Mouse (Mus musculus): ENCODE data around the gene Vkorc1. TPM values are rescaled to one million over a fixed set of nuclear protein-coding genes. Genes with fewer than 3 reads are reported as not detected.
"Not testable (repeated sequence)": the region's sequence is repeated elsewhere in the genome, so short reads cannot be mapped to it uniquely, and the experiment has no call there.

Gene Vkorc1
- polyA plus RNA-seq (2015; fragmentation: Nextera tagmentation; extraction: Ambion mirVana): 203 and 241 TPM in 2 replicates

GRCm38 (mm10) chr7:127895442-127895841 lies at the start of gene Vkorc1, which contains the start of gene Gm21974:
Gene Vkorc1 (minus strand): TSS chr7:127895617.
Gene Gm21974 (minus strand): TSS chr7:127895454.
- Histone ChIP-seq H3K4me1 (replicated peaks) (peaks cover 15% of the 10 kb centered on the region), H3K4me2 (replicated peaks) (peak within 1 kb of the TSS; percentile 88), H3K27ac (peak within 1 kb of the TSS; percentile 87), H3K9ac (peak within 1 kb of the TSS; percentile 68), H3K36me3 (peaks cover 4% of the 10 kb centered on the region; the same call in 1 of the 2 replicates), H3K27me3 (replicated peaks) (no peaks in the 10 kb centered on the region), H3K9me3 (no peaks in the 10 kb centered on the region), H3K4me3 (replicated peaks) (peak within 1 kb of the TSS; percentile 64)
- ATAC-seq: peak; percentile 94
- under 1% methylated on average over 26 of the region's 26 CpGs for WGBS

- no peak overlapping the region for H3K27ac ChIP-seq
- H3K9ac ChIP-seq: no peak overlapping the region
- H3K4me3 ChIP-seq (replicated peaks): no peak overlapping the region; the same call in 1 of the 2 replicates
- H3K4me1 ChIP-seq (replicated peaks): peaks cover 4% of the 10 kb centered on the region; the same call in 1 of the 2 replicates
- 8% methylated on average over 23 of the region's 23 CpGs for WGBS
- peak overlapping the region; percentile 47 for H3K4me2 ChIP-seq (replicated peaks)
- ATAC-seq: peak; percentile 59; the same call in 1 of the 2 replicates
- H3K36me3 ChIP-seq: no peaks in the 10 kb centered on the region
- no peaks in the 10 kb centered on the region for H3K9me3 ChIP-seq
- H3K27me3 ChIP-seq (replicated peaks): peaks cover 26% of the 10 kb centered on the region
Observed at GRCm38 (mm10) chr7:127944614-127945013, 49.2 kb upstream of the Vkorc1 start.

GRCm38 (mm10) chr7:127942097-127942496 lies 46.7 kb upstream of the Vkorc1 start:
- H3K4me1 ChIP-seq (replicated peaks); ATAC-seq; H3K4me2 ChIP-seq (replicated peaks); H3K9me3 ChIP-seq; H3K9ac ChIP-seq; H3K4me3 ChIP-seq (replicated peaks); H3K27ac ChIP-seq; H3K36me3 ChIP-seq: not testable (repeated sequence)
- WGBS: 47% methylated on average over 2 of the region's 2 CpGs
- peaks cover 26% of the 10 kb centered on the region for H3K27me3 ChIP-seq (replicated peaks)

GRCm38 (mm10) chr7:127936216-127936884 lies 40.9 kb upstream of the Vkorc1 start:
- Histone ChIP-seq H3K9me3 (no peaks in the 10 kb centered on the region), H3K27me3 (replicated peaks) (no peaks in the 10 kb centered on the region), H3K27ac (0 out of 2 replicates have a peak overlapping the region, but pooled peaks have one; percentile 81), H3K4me1 (replicated peaks) (peaks cover 31% of the 10 kb centered on the region), H3K36me3 (no peaks in the 10 kb centered on the region), H3K4me3 (replicated peaks) (peak overlapping the region; percentile 75), H3K4me2 (replicated peaks) (peak overlapping the region; percentile 89), H3K9ac (peak overlapping the region; percentile 81)
- no peak for ATAC-seq
- WGBS: 55% methylated on average over 18 of the region's 18 CpGs

- 1% methylated on average over 38 of the region's 38 CpGs for WGBS
- H3K4me3 ChIP-seq (replicated peaks): peak overlapping the region; percentile 75
- peaks cover 35% of the 10 kb centered on the region for H3K4me1 ChIP-seq (replicated peaks)
- no peaks in the 10 kb centered on the region for H3K36me3 ChIP-seq
- no peaks in the 10 kb centered on the region for H3K27me3 ChIP-seq (replicated peaks)
- ATAC-seq: peak; percentile 29
- H3K9ac ChIP-seq: peak overlapping the region; percentile 81
- peak overlapping the region; percentile 81 for H3K27ac ChIP-seq
- no peaks in the 10 kb centered on the region for H3K9me3 ChIP-seq
- H3K4me2 ChIP-seq (replicated peaks): peak overlapping the region; percentile 89
Observed at GRCm38 (mm10) chr7:127935748-127936159, 40.3 kb upstream of the Vkorc1 start.

- peak; percentile 92 for ATAC-seq
- Histone ChIP-seq H3K4me3 (replicated peaks) (peak overlapping the region; percentile 75), H3K4me2 (replicated peaks) (peak overlapping the region; percentile 89), H3K27me3 (replicated peaks) (no peaks in the 10 kb centered on the region), H3K27ac (peak overlapping the region; percentile 81), H3K9ac (peak overlapping the region; percentile 81), H3K36me3 (no peaks in the 10 kb centered on the region), H3K4me1 (replicated peaks) (peaks cover 35% of the 10 kb centered on the region), H3K9me3 (no peaks in the 10 kb centered on the region)
- 6% methylated on average over 32 of the region's 32 CpGs for WGBS
Observed at GRCm38 (mm10) chr7:127935028-127935722, 39.8 kb upstream of the Vkorc1 start.

- Histone ChIP-seq H3K9ac (no peak overlapping the region), H3K36me3 (no peaks in the 10 kb centered on the region), H3K4me3 (replicated peaks) (no peak overlapping the region), H3K4me1 (replicated peaks) (peaks cover 35% of the 10 kb centered on the region), H3K9me3 (no peaks in the 10 kb centered on the region), H3K27ac (no peak overlapping the region), H3K4me2 (replicated peaks) (no peak overlapping the region), H3K27me3 (replicated peaks) (no peaks in the 10 kb centered on the region)
- ATAC-seq: no peak
- 85% methylated on average over 5 of the region's 5 CpGs for WGBS
Observed at GRCm38 (mm10) chr7:127934075-127934474, 38.7 kb upstream of the Vkorc1 start.

- ATAC-seq: no peak
- Histone ChIP-seq H3K4me2 (replicated peaks) (peak overlapping the region; percentile 25), H3K4me3 (replicated peaks) (no peak overlapping the region), H3K27me3 (replicated peaks) (no peaks in the 10 kb centered on the region; the same call in 1 of the 2 replicates), H3K36me3 (no peaks in the 10 kb centered on the region), H3K27ac (peak overlapping the region; percentile 80), H3K9me3 (no peaks in the 10 kb centered on the region), H3K9ac (no peak overlapping the region), H3K4me1 (replicated peaks) (peaks cover 40% of the 10 kb centered on the region)
- WGBS: 23% methylated on average over 13 of the region's 13 CpGs
Observed at GRCm38 (mm10) chr7:127932273-127933031, 37.0 kb upstream of the Vkorc1 start.

GRCm38 (mm10) chr7:127931351-127932135 lies 36.1 kb upstream of the Vkorc1 start:
- Histone ChIP-seq H3K9ac (peak overlapping the region; percentile 34), H3K9me3 (no peaks in the 10 kb centered on the region), H3K4me1 (replicated peaks) (peaks cover 43% of the 10 kb centered on the region), H3K27me3 (replicated peaks) (no peaks in the 10 kb centered on the region; the same call in 1 of the 2 replicates), H3K4me2 (replicated peaks) (peak overlapping the region; percentile 25), H3K36me3 (no peaks in the 10 kb centered on the region; the same call in 1 of the 2 replicates), H3K4me3 (replicated peaks) (no peak overlapping the region), H3K27ac (peak overlapping the region; percentile 80)
- WGBS: 21% methylated on average over 13 of the region's 13 CpGs
- ATAC-seq: peak; percentile 9

- H3K4me1 ChIP-seq (replicated peaks): peaks cover 41% of the 10 kb centered on the region
- H3K27me3 ChIP-seq (replicated peaks): no peaks in the 10 kb centered on the region; the same call in 1 of the 2 replicates
- H3K4me3 ChIP-seq (replicated peaks): no peak overlapping the region
- WGBS: 75% methylated on average over 5 of the region's 5 CpGs
- peaks cover 3% of the 10 kb centered on the region for H3K36me3 ChIP-seq
- H3K4me2 ChIP-seq (replicated peaks): peak overlapping the region; percentile 54; the same call in 1 of the 2 replicates
- no peaks in the 10 kb centered on the region for H3K9me3 ChIP-seq
- ATAC-seq: no peak
- 0 out of 2 replicates have a peak overlapping the region, but pooled peaks have one; percentile 79 for H3K27ac ChIP-seq
- H3K9ac ChIP-seq: no peak overlapping the region; the same call in 1 of the 2 replicates
Observed at GRCm38 (mm10) chr7:127930636-127931035, 35.2 kb upstream of the Vkorc1 start.

GRCm38 (mm10) chr7:127929923-127930322 lies 34.5 kb upstream of the Vkorc1 start, which contains the start of gene Prss8:
Gene Prss8 (minus strand): TSS chr7:127930104.
- Histone ChIP-seq H3K4me1 (replicated peaks) (peaks cover 42% of the 10 kb centered on the region), H3K4me2 (replicated peaks) (peak within 1 kb of the TSS; percentile 54), H3K27me3 (replicated peaks) (no peaks in the 10 kb centered on the region; the same call in 1 of the 2 replicates), H3K9ac (peak within 1 kb of the TSS; percentile 70), H3K9me3 (no peaks in the 10 kb centered on the region), H3K27ac (peak within 1 kb of the TSS; percentile 79), H3K4me3 (replicated peaks) (peak within 1 kb of the TSS; percentile 49), H3K36me3 (peaks cover 3% of the 10 kb centered on the region)
- WGBS: 18% methylated on average over 6 of the region's 6 CpGs
- ATAC-seq: peak; percentile 50

All from intestine, embryonic 15.5 days (tissue).